Mouse (Mus musculus) ES-E14 (cell line): ENCODE data around the gene Slc25a22.

ENCODE experiments used
- MAFK ChIP-seq: IDR thresholded peaks from 2 replicates; pipeline ENCODE4 v1.6.1; 2014; ENCODE audit warnings: mild to moderate bottlenecking, low read depth, low read length, inconsistent platforms; ENCODE audit not compliant: insufficient read depth
- ZC3H11A ChIP-seq: IDR thresholded peaks from 2 replicates; pipeline ENCODE4 v1.6.1; 2012; ENCODE audit warnings: low read depth, mild to moderate bottlenecking, inconsistent platforms, low read length, borderline replicate concordance

DNA sequence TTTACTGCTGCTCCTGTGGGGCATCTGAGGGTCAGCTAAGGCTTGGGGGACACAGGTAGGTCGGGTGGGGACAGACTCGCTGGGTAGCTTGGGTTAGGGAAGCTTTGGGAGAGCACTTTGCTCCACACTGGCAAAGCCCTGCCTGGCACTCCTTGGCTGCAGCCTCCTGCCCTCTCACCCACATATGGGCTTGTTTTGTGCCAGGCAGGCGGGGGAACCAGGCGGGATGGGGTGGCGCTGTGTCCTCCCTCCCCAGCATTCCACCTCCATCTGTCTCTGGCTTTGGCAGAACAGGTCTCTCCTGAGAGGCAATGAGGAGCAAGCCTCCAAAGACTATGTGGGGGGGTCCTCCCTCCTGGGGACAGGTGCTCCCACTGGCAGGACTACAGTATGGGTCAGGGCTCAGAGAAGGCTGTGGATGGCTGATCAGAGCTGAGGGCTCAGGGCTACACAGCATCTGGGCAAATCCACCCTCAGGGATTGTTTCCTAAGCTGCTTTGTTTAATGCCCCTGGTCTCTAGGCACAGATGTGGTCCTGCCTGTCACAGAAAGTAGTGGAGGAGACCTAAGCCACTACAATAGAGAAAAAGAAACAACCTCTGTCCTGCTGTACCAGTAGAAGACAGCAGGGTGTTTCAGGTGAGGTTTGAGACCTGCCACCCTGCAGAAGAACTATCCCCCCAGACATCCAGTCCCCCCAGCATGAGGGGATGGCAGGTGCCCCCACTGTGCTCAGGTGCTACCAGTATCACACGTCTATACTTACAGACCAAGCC, 4.8 kb downstream of the Slc25a22 start:
- no peak for TF ChIP-seq MAFK
- no peak for TF ChIP-seq ZC3H11A
